Mouse (Mus musculus) urinary bladder, postnatal 25 days (tissue): ENCODE results near the gene Ppib.

Experiments used
- DNase-seq: peaks from one replicate; pipeline ENCODE4 v3.0.0; 2022; ENCODE audit warnings: low spot score

Ppib gene

GRCm38 (mm10) chr9:66059583-66060307 is at the start of gene Ppib:
TSS of gene Ppib (plus strand) at chr9:66060222.
- peak; percentile 97 for DNase-seq

- DNase-seq: no peak
Observed at GRCm38 (mm10) chr9:66020601-66021000, 39.4 kb upstream of the Ppib start.

- DNase-seq: no peak
Observed at GRCm38 (mm10) chr9:66038082-66038481, 21.9 kb upstream of the Ppib start.

GRCm38 (mm10) chr9:66038581-66038980 is 21.4 kb upstream of the Ppib start:
- DNase-seq: no peak

- no peak for DNase-seq
Observed at GRCm38 (mm10) chr9:66039290-66039689, 20.7 kb upstream of the Ppib start.

- no peak for DNase-seq
Observed at GRCm38 (mm10) chr9:66040801-66041200, 19.2 kb upstream of the Ppib start.

- DNase-seq: no peak
Observed at GRCm38 (mm10) chr9:66042331-66042730, 17.7 kb upstream of the Ppib start.

- no peak for DNase-seq
Observed at GRCm38 (mm10) chr9:66043241-66043640, 16.8 kb upstream of the Ppib start.

- DNase-seq: no peak
Observed at GRCm38 (mm10) chr9:66049931-66050601, 10.0 kb upstream of the Ppib start.

- DNase-seq: no peak
Observed at GRCm38 (mm10) chr9:66051493-66051892, 8.5 kb upstream of the Ppib start.

GRCm38 (mm10) chr9:66052731-66053130 is 7.3 kb upstream of the Ppib start:
- DNase-seq: no peak

- no peak for DNase-seq
Observed at GRCm38 (mm10) chr9:66053620-66054019, 6.4 kb upstream of the Ppib start.

GRCm38 (mm10) chr9:66060308-66060647 is 256 bp downstream of the Ppib start:
- no peak for DNase-seq

- no peak for DNase-seq
Observed at GRCm38 (mm10) chr9:66060986-66061385, 964 bp downstream of the Ppib start.

GRCm38 (mm10) chr9:66061656-66062055 is 1.6 kb downstream of the Ppib start:
- no peak for DNase-seq

GRCm38 (mm10) chr9:66063446-66063845 is 3.4 kb downstream of the Ppib start:
- no peak for DNase-seq

GRCm38 (mm10) chr9:66064316-66064715 is 4.3 kb downstream of the Ppib start:
- no peak for DNase-seq

GRCm38 (mm10) chr9:66066791-66067190 is 6.8 kb downstream of the Ppib start:
- DNase-seq: no peak

GRCm38 (mm10) chr9:66067542-66067941 is 7.5 kb downstream of the Ppib start:
- DNase-seq: no peak

- DNase-seq: no peak
Observed at GRCm38 (mm10) chr9:66068056-66068455, 8.0 kb downstream of the Ppib start.

GRCm38 (mm10) chr9:66068971-66069391 is 9.0 kb downstream of the Ppib start:
- DNase-seq: peak; percentile 26

- DNase-seq: peak; percentile 82
Observed at GRCm38 (mm10) chr9:66069583-66069982, 9.6 kb downstream of the Ppib start, which contains the start of gene Snx22. TSS of gene Snx22 (minus strand) at chr9:66069719.

GRCm38 (mm10) chr9:66070151-66070550 is 10.1 kb downstream of the Ppib start:
- DNase-seq: no peak

- DNase-seq: no peak
Observed at GRCm38 (mm10) chr9:66072754-66073153, 12.7 kb downstream of the Ppib start.
